Mouse (Mus musculus) heart, adult 11 months (tissue): ENCODE results near the gene Tomm70a.

ENCODE experiments used
- DNase-seq: peaks from one replicate; pipeline ENCODE4 v3.0.0; 2022

The Tomm70a gene

DNA sequence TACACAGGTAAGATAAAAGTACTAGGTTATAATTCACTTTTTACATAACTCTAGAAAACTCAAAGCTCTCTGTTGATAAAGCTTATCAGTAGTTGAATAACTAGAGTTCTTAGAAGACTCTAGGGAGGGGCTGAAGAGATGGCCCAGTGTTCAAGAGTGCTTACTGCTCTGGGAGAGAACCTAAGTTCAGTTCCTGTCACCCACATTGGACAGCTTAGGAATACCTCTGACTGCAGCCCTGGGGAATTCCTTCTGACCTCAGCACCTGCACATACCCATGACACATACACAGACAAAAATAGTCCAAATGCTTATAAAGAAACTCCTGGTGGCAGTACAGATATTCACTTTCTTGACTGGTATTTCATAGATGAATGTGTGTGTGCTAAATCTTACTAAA lies 34.4 kb downstream of the Tomm70a start:
- DNase-seq: peak; percentile 13

DNA sequence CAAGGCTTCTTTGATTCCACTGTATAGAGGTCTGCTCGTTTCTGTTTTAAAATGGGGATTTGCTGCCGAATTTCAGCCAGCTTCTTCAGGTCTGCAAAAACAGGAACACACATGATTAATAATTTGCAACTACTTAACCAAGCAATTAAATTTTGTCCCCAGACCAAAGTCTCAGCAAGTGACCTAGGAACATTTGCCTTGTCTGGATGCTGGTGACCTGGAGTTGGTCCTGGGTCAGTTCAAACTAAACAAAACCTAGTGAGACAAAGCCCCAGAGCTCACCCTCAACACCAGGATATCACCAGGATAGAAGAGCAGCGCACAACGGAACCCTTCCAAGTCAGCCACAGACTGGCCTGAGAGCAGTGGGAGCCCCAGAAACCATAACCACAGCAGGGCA lies 35.6 kb downstream of the Tomm70a start:
- DNase-seq: peak; percentile 75

DNA sequence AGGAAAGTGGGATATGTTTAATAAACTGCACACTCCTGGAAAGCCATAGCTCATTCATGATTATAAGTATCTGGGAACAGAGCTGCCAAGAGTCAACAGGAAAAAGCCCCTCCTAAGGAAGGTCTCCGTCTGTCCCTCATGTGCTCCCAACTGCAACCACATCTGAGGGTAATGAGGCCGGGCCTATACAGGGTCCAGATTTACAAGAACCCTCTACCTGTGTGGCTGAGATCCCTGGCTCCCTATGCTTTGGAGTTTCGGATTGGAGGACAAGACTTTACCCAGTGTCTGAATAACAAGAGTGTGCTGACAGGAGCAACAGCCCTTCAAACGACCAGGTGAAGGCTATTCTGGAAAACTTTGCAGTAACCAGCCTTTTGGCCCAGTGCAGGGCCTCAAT lies 36.2 kb downstream of the Tomm70a start:
- DNase-seq: peak; percentile 82

DNA sequence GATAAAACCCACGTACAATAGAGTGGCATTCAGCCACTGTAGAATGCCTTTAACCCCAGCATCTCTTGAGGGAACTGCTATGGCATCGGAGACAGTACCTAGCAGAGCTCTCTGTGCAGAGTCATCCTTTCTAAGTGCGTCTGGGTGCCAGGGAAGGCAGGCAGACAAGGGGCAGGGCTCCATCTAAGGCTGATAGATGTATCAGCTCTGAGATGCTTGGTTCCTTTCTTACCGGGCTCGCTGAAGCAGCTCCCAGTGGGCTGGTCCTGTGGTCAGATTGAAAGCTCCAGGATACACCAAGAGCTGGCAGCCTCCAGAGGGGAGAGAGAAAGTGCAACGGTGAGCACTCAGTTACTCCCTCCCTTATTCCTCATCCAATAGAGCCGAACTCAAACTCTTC lies 38.3 kb downstream of the Tomm70a start:
- peak; percentile 55 for DNase-seq

DNA sequence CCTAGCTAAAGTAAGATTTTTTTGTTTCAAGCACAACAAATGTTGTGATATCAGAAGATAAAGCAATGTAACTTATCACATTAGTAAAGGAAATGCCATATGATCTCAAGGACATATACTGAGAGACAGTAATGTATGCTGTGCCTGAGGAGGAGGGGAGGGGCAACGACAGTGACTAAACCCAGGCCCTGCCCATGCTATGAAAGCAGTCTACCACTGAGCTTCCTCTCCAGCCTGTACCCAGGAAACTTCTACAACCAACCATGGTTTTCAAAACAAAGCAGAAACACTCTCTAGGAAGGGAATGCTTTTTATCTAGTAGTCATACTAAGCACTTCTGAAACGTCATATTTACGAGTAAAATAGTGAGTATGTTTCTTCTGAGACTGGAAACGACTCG lies 41.3 kb downstream of the Tomm70a start:
- DNase-seq: peak; percentile 46

DNA sequence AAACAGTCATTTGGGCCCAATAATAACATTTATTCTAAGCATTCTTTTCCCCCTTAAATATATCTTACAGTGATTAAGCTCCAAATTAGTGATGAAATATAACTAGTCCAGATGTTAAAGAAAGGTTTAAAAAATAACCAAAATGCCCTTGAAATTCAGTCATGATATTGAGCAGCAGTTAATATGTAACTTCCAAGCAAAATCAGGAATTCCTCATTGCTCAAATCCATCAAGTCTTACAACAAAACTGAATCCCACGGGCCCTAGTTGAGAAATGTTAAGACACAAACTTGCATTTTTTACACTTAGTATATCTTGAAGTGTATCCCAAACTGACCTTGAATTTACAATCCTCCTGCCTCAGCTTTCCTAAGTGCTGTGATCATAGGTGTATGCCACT lies 42.2 kb downstream of the Tomm70a start:
- no peak for DNase-seq

DNA sequence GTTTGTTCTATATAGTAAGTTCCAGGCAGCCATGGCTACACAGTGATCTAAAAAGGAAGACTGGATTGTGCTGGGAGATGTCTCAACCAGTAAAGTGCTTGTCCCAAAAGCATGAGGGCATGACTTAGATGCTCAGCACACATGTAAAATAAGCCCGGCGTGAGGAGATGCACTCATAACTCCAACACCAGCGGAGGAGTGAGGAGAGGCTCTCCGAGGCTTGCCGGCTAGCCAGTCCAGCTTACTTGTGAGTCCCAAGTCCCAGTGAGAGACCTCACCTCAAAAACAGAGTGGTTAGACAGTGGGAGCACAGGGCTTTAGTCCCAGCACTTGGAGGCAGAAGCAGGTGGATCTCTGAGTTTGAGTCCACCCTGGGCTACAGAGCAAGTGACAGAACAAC lies 43.7 kb downstream of the Tomm70a start:
- DNase-seq: peak; percentile 77

DNA sequence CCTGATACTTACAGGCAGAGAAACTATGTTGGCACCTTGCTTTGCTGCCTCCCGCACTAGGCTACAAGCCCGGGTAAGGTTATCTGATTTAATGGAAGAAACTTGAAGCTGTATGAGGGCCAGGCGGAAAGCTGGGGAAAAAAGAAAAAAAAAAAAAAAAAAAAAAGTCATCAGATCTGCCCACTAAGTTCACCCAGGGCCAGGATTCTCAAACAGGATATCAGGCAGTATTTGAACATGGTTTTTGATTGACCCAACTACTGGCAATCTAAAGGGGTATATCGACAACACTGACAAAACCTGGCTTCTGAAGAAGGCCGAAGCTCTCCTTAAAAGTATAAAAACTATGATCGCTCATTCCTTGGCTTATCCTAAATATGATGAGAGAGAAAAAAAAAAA lies 44.6 kb downstream of the Tomm70a start:
- no peak for DNase-seq

DNA sequence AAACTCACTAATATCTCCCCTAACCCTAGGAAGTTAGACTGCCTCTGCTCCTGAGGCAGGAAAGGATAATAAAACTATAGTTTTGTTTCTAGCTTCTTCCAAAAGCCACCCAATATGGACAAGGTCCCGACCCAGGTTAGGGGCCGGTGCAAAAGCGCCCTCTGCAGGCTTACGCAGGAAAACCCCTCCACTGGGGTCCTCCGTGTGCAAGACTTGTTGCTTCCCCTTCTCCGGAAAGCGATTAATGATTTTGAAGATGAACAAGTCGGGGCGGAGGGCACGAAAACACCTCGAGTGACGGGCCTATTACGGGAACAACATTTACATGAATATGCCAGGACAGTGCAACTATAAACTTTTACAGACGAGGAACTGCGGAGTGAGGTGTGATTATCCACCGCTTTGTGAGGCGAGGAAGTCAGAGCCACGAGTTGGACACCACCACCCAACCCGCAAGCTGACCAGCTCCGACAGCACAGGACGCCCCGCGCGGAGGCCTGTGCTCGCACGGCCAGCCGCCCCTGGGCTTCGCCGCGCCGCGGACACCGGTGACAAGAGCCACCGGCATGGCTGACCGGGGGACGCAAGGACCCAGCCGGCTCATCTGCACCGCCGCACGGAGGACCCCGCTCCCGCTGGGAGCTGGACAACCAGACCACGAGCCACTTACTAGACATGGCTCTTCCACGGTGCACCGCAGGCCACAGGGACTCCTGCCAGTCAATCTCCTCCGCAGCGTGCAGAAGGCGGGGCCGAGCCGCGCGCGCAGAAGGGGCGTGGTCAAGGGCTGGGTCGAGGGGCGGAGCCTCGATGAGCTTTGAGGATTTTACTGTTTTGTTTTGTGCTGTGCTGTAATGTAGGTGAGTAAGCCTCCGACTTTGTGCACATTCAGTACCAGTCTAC lies 45.4 kb downstream of the Tomm70a start, which contains the start of gene Nit2:
Gene Nit2, minus strand, starts transcription at position 731 of the 903 bp plus-strand sequence.
- DNase-seq: peak; percentile 99

DNA sequence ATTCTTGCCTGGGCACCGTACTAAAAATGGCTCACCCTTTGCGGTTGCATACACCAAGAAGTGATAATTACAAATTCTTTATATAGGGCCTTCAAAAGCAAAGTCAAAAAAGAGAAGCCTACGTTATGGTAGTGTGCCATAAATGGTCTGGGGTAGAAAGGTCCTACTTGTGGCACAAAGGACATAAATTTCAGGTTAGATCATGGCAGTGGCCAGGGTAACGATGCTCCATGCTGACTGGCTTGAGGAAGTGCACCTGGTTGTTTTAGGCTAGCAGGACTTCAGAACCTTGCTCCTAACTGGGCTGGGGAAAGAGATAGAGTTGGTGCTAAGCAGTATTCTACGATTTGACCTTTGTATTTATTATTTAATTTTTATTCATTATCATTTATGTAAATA lies 46.0 kb downstream of the Tomm70a start:
- no peak for DNase-seq

DNA sequence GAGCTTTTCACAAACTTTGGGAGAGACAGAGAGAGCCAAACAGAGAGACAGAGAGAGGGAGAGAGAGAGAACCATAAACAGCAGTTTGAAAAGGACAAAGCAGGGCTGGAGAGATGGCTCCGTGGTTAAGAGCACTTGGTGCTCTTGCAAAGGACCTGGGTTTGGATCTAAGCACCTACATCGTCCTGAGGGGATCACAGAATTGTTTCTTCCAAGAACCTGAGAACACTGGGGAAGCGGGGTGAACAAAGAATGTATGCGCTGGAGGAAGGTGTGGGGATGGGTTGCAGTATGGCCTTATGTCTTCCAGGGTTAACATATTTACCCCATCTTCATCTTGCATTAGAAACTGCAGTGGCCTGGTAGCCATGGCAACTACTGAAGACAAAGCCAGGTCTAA lies 46.7 kb downstream of the Tomm70a start:
- DNase-seq: peak; percentile 79

DNA sequence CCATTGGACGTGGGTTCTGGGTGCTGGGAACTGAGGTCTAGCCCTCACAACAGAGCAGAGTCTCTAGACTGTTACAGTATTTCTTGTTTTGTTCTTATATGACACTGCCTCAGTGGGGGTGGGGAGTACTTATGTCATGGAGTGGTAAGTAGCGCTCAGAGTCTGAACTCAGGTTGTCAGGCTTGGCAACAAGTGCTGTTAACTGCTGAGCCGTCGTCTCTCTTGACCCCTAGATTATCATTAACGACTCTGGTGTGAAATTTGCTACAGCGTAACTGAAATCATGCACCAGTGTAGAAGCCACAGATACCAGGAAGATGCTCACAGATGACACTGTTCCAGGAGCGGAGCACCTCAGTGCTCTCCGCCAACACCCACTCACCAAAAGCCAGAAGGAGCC lies 49.7 kb downstream of the Tomm70a start:
- DNase-seq: peak; percentile 70

DNA sequence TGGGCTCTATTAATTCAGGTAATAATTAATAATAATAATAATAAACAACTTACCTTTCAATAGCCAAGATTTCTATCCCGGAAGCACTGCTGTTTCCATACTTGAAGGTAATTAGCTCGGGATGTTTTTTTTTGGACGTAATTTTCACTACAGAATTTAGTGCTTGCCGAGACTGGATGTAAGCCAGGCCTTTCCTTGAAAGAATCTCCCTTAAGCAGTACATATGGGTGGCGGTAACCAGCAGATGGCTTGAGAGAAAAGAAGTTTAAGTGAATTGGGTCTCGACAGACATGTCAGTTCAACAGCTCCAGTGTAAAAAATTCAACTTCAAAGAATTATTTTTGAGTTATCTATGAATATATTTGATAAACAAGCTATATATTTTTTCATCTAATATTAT lies 50.1 kb downstream of the Tomm70a start:
- DNase-seq: no peak

DNA sequence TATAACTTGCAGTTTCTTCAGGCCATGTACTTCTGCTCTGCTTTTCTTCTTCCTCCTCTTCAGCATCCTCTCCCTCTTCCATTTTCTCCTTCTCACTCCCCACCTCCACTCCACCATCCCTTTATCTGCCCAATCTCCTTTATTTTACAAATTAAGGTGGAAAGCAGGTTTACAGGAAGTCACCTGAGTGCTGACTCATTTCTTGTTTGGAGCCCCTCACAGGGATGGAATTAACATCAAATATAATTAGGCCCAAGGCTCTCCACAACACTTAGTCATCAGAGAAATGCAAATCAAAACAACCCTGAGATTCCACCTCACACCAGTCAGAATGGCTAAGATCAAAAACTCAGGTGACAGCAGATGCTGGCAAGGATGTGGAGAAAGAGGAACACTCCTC lies 53.0 kb downstream of the Tomm70a start:
- peak; percentile 46 for DNase-seq

DNA sequence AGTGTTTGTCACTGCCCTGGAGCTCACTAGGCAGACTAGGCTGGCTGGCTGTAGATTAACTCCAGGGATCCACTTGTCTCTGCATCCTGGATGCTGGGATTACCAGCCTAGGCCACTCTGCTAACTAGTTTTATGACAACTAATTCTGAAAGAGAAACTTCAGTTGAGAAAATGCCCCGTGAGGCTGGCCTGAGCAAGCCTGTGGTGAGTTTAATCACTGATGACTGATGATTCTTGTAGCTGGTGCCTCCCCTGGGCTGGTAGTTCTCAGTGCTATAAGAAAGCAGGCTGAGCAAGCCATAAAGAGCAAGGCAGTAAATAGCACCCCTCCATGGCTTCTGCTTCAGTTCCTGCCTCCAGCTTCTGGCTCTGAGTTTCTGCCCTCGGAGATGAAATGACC lies 54.2 kb downstream of the Tomm70a start:
- peak; percentile 60 for DNase-seq

DNA sequence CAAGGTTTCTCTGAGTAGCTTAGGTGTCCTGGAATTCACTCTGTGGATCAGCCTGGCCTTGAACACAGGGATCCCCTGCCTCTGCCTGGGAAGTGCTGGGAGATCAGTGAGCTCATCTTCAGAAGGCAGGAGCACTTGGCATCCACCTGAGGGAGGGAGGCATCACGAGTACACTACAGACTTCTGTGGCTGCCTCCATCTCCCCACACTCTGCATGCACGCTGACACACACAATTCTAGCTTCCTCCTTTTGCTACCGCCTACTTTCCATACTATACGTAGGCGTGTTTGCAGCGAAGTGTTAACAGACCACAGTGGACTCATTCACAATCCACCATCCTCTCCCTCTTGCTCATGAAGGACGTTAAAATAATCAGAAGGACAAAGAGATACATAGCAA lies 54.8 kb downstream of the Tomm70a start:
- peak; percentile 91 for DNase-seq

DNA sequence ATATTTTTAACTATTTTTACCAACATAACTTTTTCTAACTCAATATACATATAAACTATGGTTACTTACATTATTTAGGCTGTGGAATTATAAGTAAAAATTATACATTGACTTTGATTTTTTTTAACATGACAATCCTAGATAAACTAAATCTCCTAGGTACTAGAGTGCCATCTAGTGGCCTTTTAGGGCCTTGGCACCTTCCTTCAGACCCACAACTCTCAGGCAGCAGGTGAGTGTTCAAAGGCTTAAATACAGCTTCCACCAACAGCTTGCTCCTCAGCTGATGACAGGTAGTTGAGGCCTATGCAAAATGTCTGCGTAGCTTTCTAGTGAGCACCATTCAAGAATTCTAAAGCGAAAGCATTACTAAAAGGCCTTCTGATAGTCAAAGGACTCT lies 55.8 kb downstream of the Tomm70a start:
- DNase-seq: peak; percentile 72

DNA sequence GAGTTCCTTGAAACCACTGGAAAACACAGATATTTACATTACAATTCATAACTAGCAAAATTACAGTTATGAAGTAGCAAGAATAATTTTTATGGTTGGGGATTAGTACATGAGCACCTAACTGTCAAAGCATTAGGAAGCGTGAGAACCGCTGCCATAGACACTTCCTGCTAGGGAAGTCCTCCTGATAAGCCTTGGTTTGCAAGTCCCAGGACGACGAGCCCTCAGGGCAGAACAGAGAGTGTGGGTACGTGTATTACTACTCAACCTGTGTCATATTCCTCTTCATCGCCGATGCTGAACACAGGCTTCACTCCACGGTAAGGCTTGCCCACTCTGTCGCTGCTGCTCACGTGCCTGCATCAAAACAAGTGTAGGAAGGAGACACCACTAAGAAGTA lies 56.2 kb downstream of the Tomm70a start:
- peak; percentile 68 for DNase-seq

DNA sequence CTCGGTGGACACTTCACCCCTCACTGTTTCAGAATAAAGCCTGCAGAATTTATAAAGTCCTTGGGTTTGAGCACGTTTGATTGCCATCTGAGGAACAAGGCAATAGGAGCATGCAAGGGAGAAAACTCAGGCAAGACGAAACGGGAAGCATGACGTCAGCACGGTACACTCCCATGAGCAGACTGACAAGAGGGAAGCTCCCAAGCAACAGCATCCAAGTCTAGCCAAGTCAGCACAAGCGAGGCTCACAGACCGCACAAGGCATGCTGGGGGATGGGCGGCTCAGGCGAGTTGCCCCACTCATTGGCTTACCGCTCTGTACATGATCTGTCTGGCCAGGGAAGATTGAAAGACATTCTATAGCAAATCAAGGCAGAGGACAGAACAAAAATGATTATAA lies 59.7 kb downstream of the Tomm70a start:
- peak; percentile 98 for DNase-seq

DNA sequence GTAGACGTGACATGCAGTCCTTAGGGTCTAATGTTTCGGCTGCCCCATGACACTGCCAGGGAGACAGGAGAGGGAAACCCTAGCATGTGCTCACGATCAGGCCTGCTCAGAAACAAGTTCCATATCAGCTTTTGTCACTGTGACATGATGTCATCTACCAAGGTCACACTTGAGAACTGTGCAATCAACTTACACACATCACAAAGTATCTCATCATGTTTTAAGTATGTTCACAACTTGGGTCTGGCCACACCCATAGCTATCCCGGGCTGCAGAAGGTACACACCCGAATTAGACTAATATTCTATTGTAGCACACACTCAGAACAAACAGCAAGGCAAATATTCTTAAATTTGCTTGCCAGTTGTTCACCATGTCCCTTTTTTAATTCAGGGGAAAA lies 60.5 kb downstream of the Tomm70a start:
- DNase-seq: no peak

DNA sequence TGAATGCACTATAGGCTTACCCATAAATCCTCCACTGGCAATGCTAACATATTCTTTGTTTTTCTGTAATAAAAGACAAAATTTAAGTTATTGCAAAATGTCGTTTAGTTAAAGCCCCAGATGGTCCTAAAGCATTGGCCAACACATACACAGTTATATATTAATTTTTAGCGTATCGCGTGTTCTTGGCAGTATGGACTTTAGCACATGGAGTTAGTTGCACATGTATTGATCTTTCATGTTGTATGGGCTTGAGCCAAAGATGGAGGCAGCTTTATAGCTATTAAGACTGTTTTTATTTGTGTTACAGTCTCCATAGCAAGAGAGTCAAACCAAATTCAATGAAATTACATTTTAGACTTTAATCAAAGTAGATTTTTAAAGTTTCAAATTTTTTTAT lies 65.1 kb downstream of the Tomm70a start:
- DNase-seq: no peak

DNA sequence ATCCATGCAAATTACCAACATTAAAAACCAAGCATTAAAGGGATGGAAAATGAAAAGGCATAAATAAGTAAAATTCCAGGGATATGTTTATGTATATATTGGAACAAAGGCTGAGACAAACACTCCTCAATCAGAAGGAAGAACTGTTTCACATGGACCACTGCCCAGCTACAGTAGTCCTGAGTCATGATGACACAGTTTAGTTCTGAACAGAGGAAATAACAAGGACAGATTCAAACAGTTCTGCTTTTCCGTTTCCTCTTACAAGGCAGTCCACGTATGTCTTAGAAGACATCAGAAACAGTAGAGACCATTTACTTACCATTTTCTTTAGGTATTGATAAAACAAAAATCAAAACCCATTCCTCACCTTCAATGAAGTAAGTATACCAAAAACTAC lies 68.0 kb downstream of the Tomm70a start:
- DNase-seq: peak; percentile 70

DNA sequence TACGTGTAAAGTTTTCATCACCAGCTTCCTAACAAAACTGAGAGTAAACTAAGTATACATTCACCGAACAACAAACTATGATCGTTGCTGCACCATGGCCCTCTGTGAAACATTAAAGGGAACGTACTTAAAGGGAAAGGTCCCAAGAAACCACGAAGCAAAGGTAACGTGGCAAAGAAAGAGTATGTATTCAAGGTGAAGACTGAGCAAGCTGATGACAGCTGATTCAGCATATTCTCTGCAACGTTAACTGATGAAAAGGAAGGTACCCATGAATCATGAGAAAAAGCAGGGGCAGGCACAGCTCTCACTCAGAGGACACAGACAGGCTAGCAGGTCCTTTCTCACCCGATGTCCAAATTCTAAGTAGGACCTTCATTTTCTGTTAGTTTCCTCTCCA lies 68.9 kb downstream of the Tomm70a start:
- peak; percentile 64 for DNase-seq

DNA sequence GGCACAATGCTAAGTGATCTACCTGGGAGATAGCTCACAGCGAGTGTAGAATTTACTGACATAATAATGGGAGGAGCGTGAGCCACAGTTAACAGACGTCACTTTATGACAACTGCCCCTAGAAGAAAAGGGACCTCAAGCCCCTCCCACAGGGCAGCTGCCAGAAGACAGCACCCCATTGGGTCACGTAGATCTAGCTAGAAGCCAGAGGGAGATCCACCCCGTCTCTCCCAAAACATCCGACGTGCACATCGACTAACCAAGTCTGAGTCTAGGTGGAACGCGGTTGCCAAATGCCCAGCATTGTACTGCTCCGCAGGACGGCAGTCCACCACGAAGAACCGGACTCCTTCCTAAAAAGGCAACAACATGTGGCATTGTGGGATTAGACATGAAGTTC lies 69.7 kb downstream of the Tomm70a start:
- peak; percentile 71 for DNase-seq

DNA sequence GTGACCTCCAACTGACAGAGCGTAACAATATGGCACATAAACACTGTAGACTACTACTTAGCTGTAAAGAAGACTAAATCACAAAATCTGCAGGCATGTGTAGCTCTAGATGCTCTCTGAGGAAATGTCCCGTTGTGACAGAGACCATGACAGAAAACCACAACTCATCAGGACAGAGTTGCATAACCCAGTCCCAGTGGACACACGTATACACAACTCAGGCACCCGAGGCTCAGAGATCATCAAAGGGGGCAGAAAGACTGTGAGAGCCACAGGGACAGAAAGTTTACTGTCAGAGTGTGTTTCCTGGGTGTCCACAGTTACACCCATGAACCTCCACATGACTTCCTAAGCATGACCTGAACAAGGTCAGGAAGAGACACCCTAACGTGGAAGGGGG lies 75.1 kb downstream of the Tomm70a start:
- peak; percentile 65 for DNase-seq
